Mouse (Mus musculus): ENCODE results near the gene Foxi1. TPM values are rescaled to one million over a fixed set of nuclear protein-coding genes. Genes with fewer than 3 reads are reported as not detected.

The Foxi1 gene
- not detected in 2 replicates for polyA plus RNA-seq (2015; fragmentation: Nextera tagmentation; extraction: Ambion mirVana)

GRCm38 (mm10) chr11:34207989-34208388 lies at the start of gene Foxi1:
TSS of gene Foxi1 (minus strand) at chr11:34208089.

Other genes with a start within 250 kb of the Foxi1 start
- 0.12 and 0.23 TPM in 2 replicates for gene Kcnmb1, start 245.1 kb downstream of the Foxi1 start, polyA plus RNA-seq (2015; fragmentation: Nextera tagmentation; extraction: Ambion mirVana)
- gene Kcnip1, start 214.9 kb downstream of the Foxi1 start, polyA plus RNA-seq (2015; fragmentation: Nextera tagmentation; extraction: Ambion mirVana), result 188 TPM in 2 replicates
- 1.9 and 3.0 TPM in 2 replicates for gene Lcp2, start 161.2 kb downstream of the Foxi1 start, polyA plus RNA-seq (2015; fragmentation: Nextera tagmentation; extraction: Ambion mirVana)
- 9.3 and 10.8 TPM in 2 replicates for gene 4930469K13Rik, start 109.5 kb downstream of the Foxi1 start, polyA plus RNA-seq (2015; fragmentation: Nextera tagmentation; extraction: Ambion mirVana)
- 2.1 and 3.0 TPM in 2 replicates for gene Fam196b, start 106.7 kb upstream of the Foxi1 start, polyA plus RNA-seq (2015; fragmentation: Nextera tagmentation; extraction: Ambion mirVana)